Mouse (Mus musculus) liver, embryonic 14.5 days (tissue): ENCODE measurements at regions not wholly inside any gene's neighbourhood (a gene's known extent, or its start where the extent isn't known, plus 50 kb on each side); places are given as distances from the start of the nearest gene placed in this dataset.

Experiments
- CTCF ChIP-seq: IDR thresholded peaks from 2 replicates; pipeline ENCODE4 v1.5.1; 2016; ENCODE audit warnings: antibody characterized with exemption, low read depth, control low read depth
- EP300 ChIP-seq: IDR thresholded peaks from 2 replicates; pipeline ENCODE4 v1.6.1; 2016; ENCODE audit warnings: antibody characterized with exemption, low read depth

GRCm38 (mm10) chr2:163152340-163153033 lies 50.4 kb upstream of the Tox2 start:
- TF ChIP-seq CTCF (no peak), EP300 (no peak)
